Mouse (Mus musculus) thymus, postnatal 14 days (tissue): Measurements from ENCODE around the gene Ctnnb1.

Source experiments
- DNase-seq: peaks from one replicate; pipeline ENCODE4 v3.0.0; 2021

The Ctnnb1 gene

DNA sequence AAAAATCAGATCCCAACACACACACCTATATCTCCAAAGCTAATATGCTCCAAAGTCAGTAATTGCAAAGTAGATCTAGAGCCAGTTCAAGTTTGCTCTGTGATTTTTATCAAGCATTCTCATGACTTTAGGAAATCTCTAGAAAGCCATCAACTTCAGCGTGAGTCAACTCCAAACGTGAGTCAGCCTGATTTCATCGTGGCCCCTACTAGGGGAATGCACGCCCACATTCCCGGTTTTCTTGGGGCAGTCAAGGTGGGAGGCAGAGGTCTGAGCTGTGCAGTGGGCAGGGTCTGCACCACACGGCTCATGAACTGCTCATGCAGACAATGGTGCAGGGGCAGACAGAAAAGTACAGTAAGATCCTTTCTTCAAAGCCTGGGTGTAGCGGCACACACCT is 76.9 kb downstream of the Ctnnb1 start:
- DNase-seq = no peak
